Mouse (Mus musculus): ENCODE measurements around the gene Atp8a2.
"Not testable (repeated sequence)": the region's sequence is repeated elsewhere in the genome, so short reads cannot be mapped to it uniquely, and the experiment has no call there.

Atp8a2 gene

GRCm38 (mm10) chr14:59721356-59721755, 475.6 kb downstream of the Atp8a2 start:
- no peak for DNase-seq (ENCODE audit: low read depth in 2 of 2, low spot score in 2 of 2)

- DNase-seq (ENCODE audit: low read depth in 2 of 2, low spot score in 2 of 2): no peak
These were observed 476.6 kb downstream of the Atp8a2 start for GRCm38 (mm10) chr14:59720386-59720785.

- not testable (repeated sequence) for DNase-seq (ENCODE audit: low read depth in 2 of 2, low spot score in 2 of 2)
These were observed 480.4 kb downstream of the Atp8a2 start for GRCm38 (mm10) chr14:59716443-59717085.

GRCm38 (mm10) chr14:59715695-59716442, 481.1 kb downstream of the Atp8a2 start:
- DNase-seq (ENCODE audit: low read depth in 2 of 2, low spot score in 2 of 2): no peak

GRCm38 (mm10) chr14:59709505-59710335, 487.3 kb downstream of the Atp8a2 start:
- no peak for DNase-seq (ENCODE audit: low read depth in 2 of 2, low spot score in 2 of 2)

GRCm38 (mm10) chr14:59708009-59708408, 489.0 kb downstream of the Atp8a2 start:
- DNase-seq (ENCODE audit: low read depth in 2 of 2, low spot score in 2 of 2): no peak

GRCm38 (mm10) chr14:59705326-59706058, 491.5 kb downstream of the Atp8a2 start:
- DNase-seq (ENCODE audit: low read depth in 2 of 2, low spot score in 2 of 2): no peak

- no peak for DNase-seq (ENCODE audit: low read depth in 2 of 2, low spot score in 2 of 2)
These were observed 495.5 kb downstream of the Atp8a2 start for GRCm38 (mm10) chr14:59701492-59701891.

GRCm38 (mm10) chr14:59695160-59695559, 501.8 kb downstream of the Atp8a2 start:
- DNase-seq (ENCODE audit: low read depth in 2 of 2, low spot score in 2 of 2): no peak

- DNase-seq (ENCODE audit: low read depth in 2 of 2, low spot score in 2 of 2): no peak
These were observed 504.8 kb downstream of the Atp8a2 start for GRCm38 (mm10) chr14:59692164-59692563.

- DNase-seq (ENCODE audit: low read depth in 2 of 2, low spot score in 2 of 2): no peak
These were observed 505.6 kb downstream of the Atp8a2 start for GRCm38 (mm10) chr14:59691402-59691801.

GRCm38 (mm10) chr14:59690954-59691353, 506.0 kb downstream of the Atp8a2 start:
- peak in 1 of 2 experiments; percentile 12 for DNase-seq (ENCODE audit: low read depth in 2 of 2, low spot score in 2 of 2)

- DNase-seq (ENCODE audit: low read depth in 2 of 2, low spot score in 2 of 2): no peak
These were observed 507.4 kb downstream of the Atp8a2 start for GRCm38 (mm10) chr14:59689596-59689995.

GRCm38 (mm10) chr14:59686229-59686628, 510.8 kb downstream of the Atp8a2 start:
- no peak for DNase-seq (ENCODE audit: low read depth in 2 of 2, low spot score in 2 of 2)

GRCm38 (mm10) chr14:59685343-59685742, 511.6 kb downstream of the Atp8a2 start:
- DNase-seq (ENCODE audit: low read depth in 2 of 2, low spot score in 2 of 2): no peak

- DNase-seq (ENCODE audit: low read depth in 2 of 2, low spot score in 2 of 2): no peak
These were observed 515.1 kb downstream of the Atp8a2 start for GRCm38 (mm10) chr14:59681906-59682305.

- DNase-seq (ENCODE audit: low read depth in 2 of 2, low spot score in 2 of 2): no peak
These were observed 519.4 kb downstream of the Atp8a2 start for GRCm38 (mm10) chr14:59677598-59678003.

- no peak for DNase-seq (ENCODE audit: low read depth in 2 of 2, low spot score in 2 of 2)
These were observed 521.6 kb downstream of the Atp8a2 start for GRCm38 (mm10) chr14:59675330-59675729.

GRCm38 (mm10) chr14:59674556-59674955, 522.4 kb downstream of the Atp8a2 start:
- no peak for DNase-seq (ENCODE audit: low read depth in 2 of 2, low spot score in 2 of 2)

GRCm38 (mm10) chr14:59672893-59673515, 524.0 kb downstream of the Atp8a2 start:
- DNase-seq (ENCODE audit: low read depth in 2 of 2, low spot score in 2 of 2): no peak

- no peak for DNase-seq (ENCODE audit: low read depth in 2 of 2, low spot score in 2 of 2)
These were observed 539.9 kb downstream of the Atp8a2 start for GRCm38 (mm10) chr14:59657098-59657497.
